Mouse (Mus musculus) heart, embryonic 16.5 days (tissue): ENCODE measurements around the gene Clp1. TPM values are rescaled to one million over a fixed set of nuclear protein-coding genes. Genes with fewer than 3 reads are reported as not detected.

Source experiments
- ATAC-seq: fragments of 200-750 bp; cut with Nextera tagmentation; replicated peaks from 2 replicates; pipeline ENCODE4 v1.8.0; 2017; ENCODE audit warnings: moderate number of reproducible peaks; ENCODE audit not compliant: insufficient read depth, low FRiP score; ENCODE audit errors: extremely low read depth
- H3K27ac ChIP-seq: fragments of 300-500 bp; sonication (generic); 2 replicates; pipeline ENCODE4 v1.5.1; 2014; ENCODE audit warnings: mild to moderate bottlenecking, low read length, control low read depth, moderate library complexity
- H3K27me3 ChIP-seq: fragments of 300-500 bp; sonication (generic); 2 replicates; pipeline ENCODE4 v1.6.1; 2014; ENCODE audit warnings: low read length, mixed read lengths; ENCODE audit not compliant: control insufficient read depth, insufficient read depth
- H3K36me3 ChIP-seq: fragments of 300-500 bp; sonication (generic); 2 replicates; pipeline ENCODE4 v1.6.1; 2014; ENCODE audit not compliant: control insufficient read depth, insufficient read depth
- H3K4me1 ChIP-seq: fragments of 300-500 bp; sonication (generic); 2 replicates; pipeline ENCODE4 v1.6.1; 2014; ENCODE audit warnings: low read length, mixed read lengths; ENCODE audit not compliant: control insufficient read depth, insufficient read depth
- H3K4me2 ChIP-seq: fragments of 300-500 bp; sonication (generic); 2 replicates; pipeline ENCODE4 v1.6.1; 2014; ENCODE audit warnings: low read depth, mild to moderate bottlenecking, control low read depth, low read length
- H3K4me3 ChIP-seq: fragments of 300-500 bp; sonication (generic); 2 replicates; pipeline ENCODE4 v1.5.1; 2014; ENCODE audit warnings: mild to moderate bottlenecking, control low read depth, low read length
- H3K9ac ChIP-seq: fragments of 300-500 bp; sonication (generic); 2 replicates; pipeline ENCODE4 v1.6.1; 2014; ENCODE audit warnings: low read length, control low read depth
- H3K9me3 ChIP-seq: fragments of 300-500 bp; sonication (generic); replicated peaks from 2 replicates; pipeline ENCODE4 v1.6.1; 2016; ENCODE audit warnings: low read length; ENCODE audit not compliant: control insufficient read depth
- WGBS: fragments of 180-500 bp; shearing (Covaris S2); extraction: QIAGEN DNeasy Blood & Tissue Kit; methylation state at CpG from one replicate; pipeline ENCODE4 v1.1.7; 2014; 5-methylcytosine and 5-hydroxymethylcytosine counted together
- microRNA counts: library from miRNA; unstranded; fragments of <30 nt; microRNA quantifications from one replicate; lab custom pipeline; 2016
- microRNA-seq: library from miRNA; unstranded; fragments of <30 nt; microRNA quantifications from one replicate; pipeline ENCODE4, GENCODE M21; 2017
- polyA plus RNA-seq: library from polyadenylated mRNA; unstranded; fragments of >200 nt; fragmentation: Nextera tagmentation; extraction: Ambion mirVana; gene quantifications from 2 replicates; pipeline ENCODE4 v1.2.1, GENCODE M21; 2015

Clp1 gene
- polyA plus RNA-seq, 1 experiment from 2014 or later = 19.5 TPM

DNA sequence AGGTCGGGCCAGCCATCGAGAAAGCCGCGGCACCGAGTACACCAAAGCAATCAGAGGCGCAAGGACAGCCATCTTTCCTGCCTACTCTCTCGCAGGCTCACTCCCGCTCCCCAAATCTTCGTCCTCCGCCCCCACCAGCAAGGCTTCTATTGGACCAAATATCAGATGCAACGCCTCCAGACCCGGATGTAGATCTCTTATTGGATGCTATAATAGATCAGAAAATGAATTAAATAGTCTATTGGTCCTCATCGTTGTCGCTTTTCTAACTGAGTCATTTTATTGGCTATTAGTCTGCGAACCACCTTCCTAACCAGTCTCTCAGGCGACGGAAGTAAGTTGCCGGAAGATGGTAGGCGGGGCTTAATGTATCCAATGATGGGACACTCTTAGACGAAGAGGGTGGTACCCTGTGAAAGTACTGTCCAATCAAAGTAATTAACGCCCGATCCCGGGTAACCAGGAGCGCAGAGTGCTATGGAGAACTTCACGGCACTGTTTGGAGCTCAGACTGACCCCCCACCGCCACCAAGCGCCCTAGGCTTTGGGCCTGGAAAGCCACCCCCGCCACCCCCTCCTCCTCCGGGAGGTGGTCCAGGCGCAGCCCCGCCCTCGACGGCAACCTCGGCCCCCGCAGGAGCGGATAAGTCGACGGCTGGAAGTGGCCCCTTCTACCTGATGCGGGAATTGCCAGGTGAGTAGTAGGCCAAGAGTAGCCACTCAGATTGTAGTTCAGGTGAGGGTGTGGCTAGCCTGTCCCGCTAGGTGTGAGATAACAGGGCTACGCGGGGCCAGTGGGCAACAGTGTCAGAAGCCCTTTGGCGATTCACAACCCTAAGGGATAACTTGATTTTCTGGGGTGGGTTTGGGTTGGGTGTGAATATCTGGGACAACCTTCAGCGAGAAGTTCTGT is 48.9 kb downstream of the Clp1 start, which contains the start of the genes Gm28635 and Med19:
TSS of gene Gm28635 (minus strand) at position 74 of the 913 bp plus-strand sequence.
TSS of gene Med19 (plus strand) at position 435 of the 913 bp plus-strand sequence.
- Histone ChIP-seq H3K27me3 (no peaks in the 10 kb centered on the region), H3K36me3 (peaks cover 19% of the 10 kb centered on the region), H3K9me3 (no peaks in the 10 kb centered on the region), H3K4me1 (peaks cover 20% of the 10 kb centered on the region), H3K9ac (peak within 1 kb of the TSS; percentile 80), H3K4me2 (peak within 1 kb of the TSS; percentile 77), H3K27ac (peak within 1 kb of the TSS; percentile 72), H3K4me3 (peak within 1 kb of the TSS; percentile 84)
- peak; percentile 99 for ATAC-seq
- under 1% methylated on average over 44 of the region's 44 CpGs for WGBS

DNA sequence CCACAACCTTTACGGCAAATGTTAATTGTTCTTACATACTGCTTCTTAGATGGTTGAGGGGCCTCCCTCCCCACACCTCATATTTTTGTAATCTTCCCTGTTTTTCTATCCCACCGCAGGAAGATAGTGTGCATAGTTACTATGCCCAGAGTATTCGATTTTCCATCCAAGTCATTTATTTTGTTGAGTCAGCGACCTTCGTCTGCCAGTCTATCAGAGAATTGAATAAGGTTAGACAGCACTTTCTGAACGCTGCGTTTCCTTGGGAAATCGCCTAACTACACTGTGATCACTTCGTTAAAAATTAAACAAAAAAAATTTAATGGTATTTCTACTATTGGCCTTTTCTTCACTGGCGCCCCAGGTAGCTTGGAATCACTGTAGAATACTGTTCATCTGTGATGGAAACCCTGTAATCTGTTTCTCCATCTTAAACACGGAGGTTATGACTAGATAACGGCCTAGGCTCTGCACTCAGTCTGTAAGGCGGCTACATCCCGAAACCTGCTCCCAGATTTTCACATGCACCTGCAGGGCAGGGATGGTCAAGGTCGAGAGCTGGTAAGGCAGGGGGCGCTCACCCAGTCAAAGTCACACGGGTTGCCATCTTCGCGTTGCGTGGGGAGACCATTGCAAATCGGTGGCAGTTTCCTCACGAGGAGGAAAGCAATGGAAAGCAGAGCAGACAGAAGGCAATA is 49.7 kb downstream of the Clp1 start:
- Histone ChIP-seq H3K4me2 (peak overlapping the region; percentile 70), H3K27me3 (no peaks in the 10 kb centered on the region), H3K4me3 (peak overlapping the region; percentile 84), H3K27ac (peak overlapping the region; percentile 72), H3K9ac (peak overlapping the region; percentile 75), H3K4me1 (peaks cover 17% of the 10 kb centered on the region), H3K9me3 (no peaks in the 10 kb centered on the region), H3K36me3 (peaks cover 27% of the 10 kb centered on the region)
- 8% methylated on average over 22 of the region's 22 CpGs for WGBS
- ATAC-seq = peak; percentile 57

MicroRNAs encoded within 50 kb of the gene (microRNA counts, 519-probe panel; counts per million panel counts)
- microRNA mmu-miR-130a (lab: Ali Mortazavi, UCI) = 4,545 counts per million, percentile 99 among the panel's probes with 10 or more counts

Small RNAs within 50 kb of the gene (microRNA-seq; reads per million reads assigned to microRNA genes)
- 20,426 reads per million, percentile 97 among the genes with 10 or more reads in this experiment for gene Mir130a

Other genes starting within 250 kb of the Clp1 start
- gene Ctnnd1, start 76.6 kb downstream of the Clp1 start, polyA plus RNA-seq = 58.7 and 66.3 TPM in 2 replicates
- gene Btbd18, start 68.3 kb downstream of the Clp1 start, polyA plus RNA-seq = 0.13 and 0.19 TPM in 2 replicates
- gene Selenoh, start 56.6 kb downstream of the Clp1 start, polyA plus RNA-seq = 187 and 195 TPM in 2 replicates
- gene Gm28635, start 49.3 kb downstream of the Clp1 start, polyA plus RNA-seq = not detected in 2 replicates
- 21.4 and 23.0 TPM in 2 replicates for gene Med19, start 48.9 kb downstream of the Clp1 start, polyA plus RNA-seq
- 180 and 182 TPM in 2 replicates for gene Tmx2, start 48.2 kb downstream of the Clp1 start, polyA plus RNA-seq
- gene Zdhhc5, start 12.2 kb downstream of the Clp1 start, polyA plus RNA-seq = 21.7 and 22.7 TPM in 2 replicates
- 2.4 and 2.6 TPM in 2 replicates for gene Ypel4, start 6.7 kb upstream of the Clp1 start, polyA plus RNA-seq
- gene Gm19426, start 16.3 kb upstream of the Clp1 start, polyA plus RNA-seq = 3.6 and 5.1 TPM in 2 replicates
- gene Serping1, start 48.1 kb upstream of the Clp1 start, polyA plus RNA-seq = 44.6 and 51.2 TPM in 2 replicates
- 102 and 110 TPM in 2 replicates for gene Ube2l6, start 71.5 kb upstream of the Clp1 start, polyA plus RNA-seq
- gene Smtnl1, start 95.3 kb upstream of the Clp1 start, polyA plus RNA-seq = 0.21 and 0.24 TPM in 2 replicates
- gene Timm10, start 99.6 kb upstream of the Clp1 start, polyA plus RNA-seq = 92.9 and 97.9 TPM in 2 replicates
- gene Slc43a1, start 111.5 kb upstream of the Clp1 start, polyA plus RNA-seq = 8.0 and 8.7 TPM in 2 replicates
- 1.5 and 1.7 TPM in 2 replicates for gene Rtn4rl2, start 159.4 kb upstream of the Clp1 start, polyA plus RNA-seq
- gene Slc43a3, start 209.2 kb upstream of the Clp1 start, polyA plus RNA-seq = 42.5 and 43.6 TPM in 2 replicates